Mouse (Mus musculus): Measurements from ENCODE around the gene Pptc7. TPM values are rescaled to one million over a fixed set of nuclear protein-coding genes. Genes with fewer than 3 reads are reported as not detected.
A peak's percentile ranks its signal among the peaks of the same experiment; 100 is the strongest.

Pptc7 gene
- polyA plus RNA-seq, 1 experiment from 2014 or later: 8.8 TPM

DNA sequence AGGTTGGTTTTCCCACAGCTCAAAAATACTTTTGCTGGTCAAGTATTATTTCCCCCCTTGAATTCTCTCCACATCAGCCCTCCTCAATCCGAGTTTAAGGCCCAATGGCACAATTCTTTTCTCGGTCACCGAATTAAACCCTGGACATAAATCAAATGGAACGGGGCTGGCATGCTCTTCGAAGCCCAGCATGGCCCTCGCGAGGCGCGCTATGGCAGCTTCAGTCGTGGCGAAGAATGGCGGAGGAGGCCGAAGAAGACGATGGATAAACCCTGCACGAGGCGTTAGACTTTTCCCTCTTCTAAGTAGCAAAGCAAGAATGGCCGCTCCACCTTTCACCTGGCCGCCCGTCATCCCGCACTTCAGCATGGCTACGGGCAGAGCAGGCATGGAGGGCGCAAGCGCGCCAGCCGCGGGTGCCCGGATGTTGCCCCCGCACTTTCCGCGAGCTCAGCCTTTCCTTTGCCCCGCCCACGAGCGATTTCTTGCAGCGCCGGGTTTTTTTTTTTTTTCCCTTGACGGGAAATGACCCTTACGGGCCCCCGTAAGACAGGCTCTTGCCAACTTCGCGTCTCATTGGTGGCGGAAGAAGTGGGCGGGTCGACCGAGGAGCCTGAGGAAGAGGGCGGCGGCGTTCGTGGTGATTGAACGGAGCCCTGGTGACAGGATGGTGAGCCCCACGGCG is 69.8 kb downstream of the Pptc7 start, which contains the start of the genes Rad9b and Vps29:
Rad9b (minus strand) TSS at position 427 of the 685 bp plus-strand sequence.
Vps29 (plus strand) TSS at position 563 of the 685 bp plus-strand sequence.
- H3K4me1 ChIP-seq: peaks cover 12% of the 10 kb centered on the region
- no peaks in the 10 kb centered on the region for H3K27me3 ChIP-seq
- under 1% methylated on average over 51 of the region's 51 CpGs for WGBS
- no peaks in the 10 kb centered on the region for H3K9me3 ChIP-seq
- peak within 1 kb of the TSS; percentile 92 for H3K9ac ChIP-seq
- H3K27ac ChIP-seq: peak within 1 kb of the TSS; percentile 55; the same call in 1 of the 2 replicates
- H3K4me3 ChIP-seq: peak within 1 kb of the TSS; percentile 98
- peak; percentile 92 for ATAC-seq (ENCODE audit: low FRiP score, low read depth)
- peaks cover 15% of the 10 kb centered on the region; the same call in 1 of the 2 replicates for H3K36me3 ChIP-seq
- peak within 1 kb of the TSS; percentile 82 for H3K4me2 ChIP-seq (replicated peaks)

DNA sequence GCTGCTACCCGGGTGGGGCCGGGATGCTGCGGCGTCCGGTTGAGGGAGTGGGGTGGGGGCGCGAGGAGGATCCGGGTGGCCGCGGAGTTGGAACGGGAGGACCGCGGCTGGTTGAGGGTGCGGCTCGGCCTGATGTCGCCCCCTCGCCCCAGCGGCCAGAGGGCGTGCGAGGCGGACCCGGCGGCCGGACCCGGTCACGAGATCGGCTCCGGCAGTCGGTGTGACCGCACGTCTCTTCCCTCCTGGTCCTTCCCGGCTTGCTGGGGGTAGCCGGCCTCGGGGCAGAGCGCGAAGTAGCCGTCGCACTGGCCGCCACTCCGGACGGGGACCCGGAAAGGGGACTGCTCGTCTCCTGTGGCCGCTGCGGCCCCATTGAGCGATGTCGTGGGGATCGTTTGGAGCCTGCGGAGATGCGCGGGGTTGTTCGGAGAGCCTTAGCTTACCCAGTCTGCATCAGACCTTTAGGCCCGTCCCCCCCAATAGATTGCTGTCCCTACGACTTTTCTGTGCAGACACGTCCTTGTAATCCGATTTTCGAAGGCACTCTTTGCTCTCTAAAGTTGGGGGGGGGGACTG is 70.4 kb downstream of the Pptc7 start:
- ATAC-seq (ENCODE audit: low FRiP score, low read depth): peak; percentile 70
- Histone ChIP-seq H3K4me2 (replicated peaks) (peak overlapping the region; percentile 82), H3K9ac (peak overlapping the region; percentile 92), H3K9me3 (no peaks in the 10 kb centered on the region), H3K4me1 (peaks cover 12% of the 10 kb centered on the region), H3K4me3 (peak overlapping the region; percentile 98), H3K27ac (peak overlapping the region; percentile 44; the same call in 1 of the 2 replicates), H3K36me3 (peaks cover 18% of the 10 kb centered on the region; the same call in 1 of the 2 replicates), H3K27me3 (no peaks in the 10 kb centered on the region)
- WGBS: 0% methylated on average over 54 of the region's 57 CpGs

DNA sequence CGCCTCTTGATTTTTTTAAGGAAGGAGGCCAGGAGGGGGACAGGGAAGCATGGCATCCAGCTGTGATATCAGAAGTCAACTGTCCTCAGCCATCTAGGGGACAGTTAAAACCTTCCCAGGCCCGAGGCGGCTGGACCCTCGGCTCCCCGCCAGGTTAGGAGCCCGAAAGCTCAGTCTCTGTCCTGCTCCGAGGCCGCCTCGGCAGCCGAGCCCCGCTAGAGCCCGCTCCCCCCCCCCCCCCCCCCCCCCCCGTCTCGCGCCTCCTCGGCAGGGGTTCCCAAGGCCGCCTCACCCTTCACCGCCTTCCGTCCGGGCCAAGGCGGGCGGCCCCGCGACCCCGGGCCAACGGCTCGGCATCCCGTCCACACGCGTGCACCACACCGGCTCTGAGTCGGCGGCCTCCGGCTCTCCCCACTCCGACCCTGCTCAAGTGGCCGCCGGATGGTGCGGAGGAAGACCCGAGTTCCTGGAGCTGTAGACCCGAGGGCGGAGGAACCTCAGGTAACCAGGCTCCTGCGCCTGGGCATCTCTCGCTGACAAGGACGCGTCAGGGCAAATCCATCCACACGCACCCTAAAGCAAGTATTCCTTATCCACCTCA is 87.5 kb downstream of the Pptc7 start, which contains the start of gene Gpn3:
Gpn3 (plus strand) TSS at position 286 of the 601 bp plus-strand sequence.
- Histone ChIP-seq H3K36me3 (peaks cover 52% of the 10 kb centered on the region), H3K27me3 (no peaks in the 10 kb centered on the region), H3K9me3 (no peaks in the 10 kb centered on the region), H3K4me3 (peak within 1 kb of the TSS; percentile 79), H3K9ac (peak within 1 kb of the TSS; percentile 86), H3K4me1 (peaks cover 21% of the 10 kb centered on the region), H3K4me2 (replicated peaks) (peak within 1 kb of the TSS; percentile 75), H3K27ac (peak within 1 kb of the TSS; percentile 95)
- under 1% methylated on average over 37 of the region's 46 CpGs for whole genome bisulfite sequencing
- peak; percentile 83 for ATAC-seq (ENCODE audit: low FRiP score, low read depth)

DNA sequence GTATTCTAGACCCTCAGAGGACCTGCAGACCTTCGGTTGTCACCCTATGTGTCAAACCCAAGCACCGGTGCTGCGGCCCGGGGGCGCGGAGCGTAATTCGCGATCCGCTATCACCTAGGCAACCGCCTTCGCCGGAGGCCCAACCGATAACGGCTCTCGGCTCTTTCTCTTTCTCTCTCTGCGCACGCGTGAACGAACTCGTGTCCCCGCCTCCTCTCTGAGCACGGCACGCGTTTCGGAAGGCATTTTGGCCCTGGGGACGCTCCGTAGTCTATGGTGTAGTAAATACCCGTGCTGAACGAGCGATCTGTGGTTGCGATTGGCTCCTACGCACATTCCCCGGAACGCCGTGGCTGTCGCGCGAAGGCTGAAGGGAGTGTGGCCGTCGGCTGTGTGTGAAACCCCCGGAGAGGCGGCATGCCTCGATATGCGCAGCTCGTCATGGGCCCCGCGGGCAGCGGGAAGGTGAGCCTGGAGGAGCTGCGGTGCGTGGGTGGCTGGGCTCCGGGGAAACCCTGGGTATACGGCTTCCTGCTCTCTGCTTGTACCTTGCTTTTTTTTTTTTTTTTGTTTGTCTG is 88.1 kb downstream of the Pptc7 start, which contains the start of gene Fam216a:
Fam216a (minus strand) TSS at position 173 of the 578 bp plus-strand sequence.
- Histone ChIP-seq H3K9me3 (no peaks in the 10 kb centered on the region), H3K4me3 (peak within 1 kb of the TSS; percentile 79), H3K9ac (peak within 1 kb of the TSS; percentile 86), H3K4me1 (peaks cover 21% of the 10 kb centered on the region), H3K27ac (peak within 1 kb of the TSS; percentile 95), H3K27me3 (no peaks in the 10 kb centered on the region), H3K36me3 (peaks cover 52% of the 10 kb centered on the region), H3K4me2 (replicated peaks) (peak within 1 kb of the TSS; percentile 75)
- WGBS: under 1% methylated on average over 52 of the region's 53 CpGs
- peak; percentile 95 for ATAC-seq (ENCODE audit: low FRiP score, low read depth)

DNA sequence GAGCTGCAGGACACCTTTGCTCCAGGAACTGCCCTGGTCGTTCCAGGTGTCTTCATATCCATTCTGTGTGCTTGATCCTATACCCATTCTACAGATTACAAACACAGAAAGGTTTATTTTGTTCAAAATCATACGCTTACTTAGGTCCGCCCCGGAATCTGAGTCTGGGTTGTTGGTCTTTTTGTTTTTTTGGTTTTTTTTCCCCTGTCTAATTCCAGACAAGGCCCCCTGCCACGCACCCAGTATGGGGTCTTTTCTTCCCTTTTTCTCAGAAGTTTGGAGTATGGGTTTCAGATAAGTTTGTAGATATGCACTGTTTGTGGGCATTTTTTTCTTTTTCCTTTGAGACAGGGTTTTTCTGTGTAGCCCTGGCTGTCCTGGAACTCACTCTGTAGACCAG is 88.7 kb downstream of the Pptc7 start:
- Histone ChIP-seq H3K27me3 (no peaks in the 10 kb centered on the region), H3K4me3 (peak overlapping the region; percentile 79), H3K9ac (peak overlapping the region; percentile 80), H3K27ac (peak overlapping the region; percentile 74; the same call in 1 of the 2 replicates), H3K4me2 (replicated peaks) (peak overlapping the region; percentile 75), H3K36me3 (peaks cover 47% of the 10 kb centered on the region), H3K4me1 (peaks cover 21% of the 10 kb centered on the region), H3K9me3 (no peaks in the 10 kb centered on the region)
- ATAC-seq (ENCODE audit: low FRiP score, low read depth): no peak
- 9% methylated on average over 5 of the region's 5 CpGs for WGBS

Other genes with a start within 250 kb of the Pptc7 start
- gene Cux2, start 234.3 kb upstream of the Pptc7 start, polyA plus RNA-seq (2015; fragmentation: Nextera tagmentation; extraction: Ambion mirVana): 3.8 and 4.1 TPM in 2 replicates
- 0.61 and 1.0 TPM in 2 replicates for gene Myl2, start 183.4 kb upstream of the Pptc7 start, polyA plus RNA-seq (2015; fragmentation: Nextera tagmentation; extraction: Ambion mirVana)
- gene Ccdc63, start 143.5 kb upstream of the Pptc7 start, polyA plus RNA-seq (2015; fragmentation: Nextera tagmentation; extraction: Ambion mirVana): 0.14 TPM in 1 of 2 replicates, not detected in the other
- gene Ppp1cc, start 126.1 kb upstream of the Pptc7 start, polyA plus RNA-seq (2015; fragmentation: Nextera tagmentation; extraction: Ambion mirVana): 231 and 235 TPM in 2 replicates
- 9.6 and 9.8 TPM in 2 replicates for gene Hvcn1, start 77.6 kb upstream of the Pptc7 start, polyA plus RNA-seq (2015; fragmentation: Nextera tagmentation; extraction: Ambion mirVana)
- gene Tctn1, start 19.9 kb upstream of the Pptc7 start, polyA plus RNA-seq (2015; fragmentation: Nextera tagmentation; extraction: Ambion mirVana): 5.7 and 5.8 TPM in 2 replicates
- gene Rad9b, start 69.9 kb downstream of the Pptc7 start, polyA plus RNA-seq (2015; fragmentation: Nextera tagmentation; extraction: Ambion mirVana): 17.1 TPM in 2 replicates
- gene Vps29, start 70.0 kb downstream of the Pptc7 start, polyA plus RNA-seq (2015; fragmentation: Nextera tagmentation; extraction: Ambion mirVana): 185 and 193 TPM in 2 replicates
- 78.2 and 81.9 TPM in 2 replicates for gene Gpn3, start 87.5 kb downstream of the Pptc7 start, polyA plus RNA-seq (2015; fragmentation: Nextera tagmentation; extraction: Ambion mirVana)
- 85.3 and 89.6 TPM in 2 replicates for gene Fam216a, start 88.0 kb downstream of the Pptc7 start, polyA plus RNA-seq (2015; fragmentation: Nextera tagmentation; extraction: Ambion mirVana)
- 99.4 and 106 TPM in 2 replicates for gene Arpc3, start 107.5 kb downstream of the Pptc7 start, polyA plus RNA-seq (2015; fragmentation: Nextera tagmentation; extraction: Ambion mirVana)
- 56.2 and 59.1 TPM in 2 replicates for gene Anapc7, start 137.3 kb downstream of the Pptc7 start, polyA plus RNA-seq (2015; fragmentation: Nextera tagmentation; extraction: Ambion mirVana)
- 27.0 and 28.3 TPM in 2 replicates for gene Atp2a2, start 217.9 kb downstream of the Pptc7 start, polyA plus RNA-seq (2015; fragmentation: Nextera tagmentation; extraction: Ambion mirVana)